Mouse (Mus musculus): Measurements from ENCODE around the gene D430019H16Rik.
A peak's percentile ranks its signal among the peaks of the same experiment; 100 is the strongest.

The D430019H16Rik gene

DNA sequence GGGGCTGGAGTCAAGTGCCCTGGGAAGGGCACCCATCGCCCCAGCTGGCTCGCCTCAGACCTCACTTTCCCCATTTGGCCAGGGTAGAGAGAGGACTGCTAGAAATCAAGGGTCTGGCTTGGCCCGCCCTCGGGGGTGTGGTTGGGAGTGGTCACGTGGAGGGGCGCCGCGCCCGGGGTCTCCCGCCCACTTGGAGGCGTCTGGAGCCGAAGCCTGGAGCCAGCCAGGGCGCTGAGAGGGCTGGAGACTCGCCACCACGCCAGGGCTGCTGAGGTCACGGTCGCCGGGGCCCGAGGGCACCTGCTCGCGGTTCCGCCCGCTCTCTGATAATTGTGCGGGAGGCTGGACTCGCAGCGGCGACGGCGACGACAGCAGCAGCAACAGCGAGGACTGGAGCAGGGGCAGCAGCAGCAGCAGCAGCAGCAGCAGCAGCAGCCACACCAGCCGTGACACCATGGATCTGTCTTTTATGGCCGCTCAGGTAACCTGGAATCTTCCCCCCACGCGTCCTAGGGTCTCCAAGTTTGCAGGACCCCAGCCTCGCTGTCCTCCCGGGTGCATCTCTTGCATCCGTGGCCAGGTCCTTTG is at the start of gene D430019H16Rik:
TSS of gene D430019H16Rik (plus strand) at position 187 of the 588 bp plus-strand sequence.
- peak; percentile 41 for DNase-seq

- DNase-seq, result no peak
Observed at GRCm38 (mm10) chr12:105406008-105406407, 47.6 kb upstream of the D430019H16Rik start.

DNA sequence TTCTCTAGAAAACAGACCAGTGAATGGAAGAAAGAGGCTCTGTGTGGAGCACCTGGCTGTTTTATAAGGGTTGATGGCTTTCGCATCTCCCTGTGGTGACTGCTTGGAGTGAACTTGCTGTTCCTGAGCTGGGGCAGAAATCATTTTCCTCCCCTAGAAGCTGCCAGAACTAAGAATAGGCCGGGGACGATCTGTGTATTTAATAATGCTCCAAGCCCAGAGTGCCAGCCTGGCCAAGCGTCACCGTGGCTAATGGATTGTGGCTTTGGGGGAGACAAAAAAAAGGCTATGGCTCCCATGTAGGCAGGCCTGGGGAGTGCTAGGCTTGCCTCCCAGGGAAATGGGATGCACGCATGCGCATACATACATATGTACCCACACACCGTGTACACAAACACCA is 39.7 kb upstream of the D430019H16Rik start:
- no peak for DNase-seq

DNA sequence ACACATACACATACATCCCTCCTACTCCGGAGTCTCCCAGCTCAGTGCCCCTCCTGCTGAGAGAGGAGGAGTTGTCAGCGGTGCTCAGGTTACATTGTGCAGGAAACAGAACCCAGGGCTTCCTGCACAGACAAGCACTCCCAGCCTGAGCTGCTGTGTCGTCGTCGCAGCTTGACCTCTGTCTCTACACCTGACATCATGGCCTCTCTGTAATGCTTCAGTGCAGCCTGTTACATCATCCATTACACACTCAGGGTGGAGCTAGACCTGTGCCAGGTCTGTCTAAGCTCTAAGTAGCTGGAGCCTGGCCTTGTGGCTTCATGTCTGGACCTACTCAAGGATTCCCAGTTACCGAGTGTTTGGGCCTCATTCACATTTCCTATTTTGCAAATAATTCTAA is 33.2 kb upstream of the D430019H16Rik start:
- DNase-seq, result no peak

GRCm38 (mm10) chr12:105426541-105426940 is 27.1 kb upstream of the D430019H16Rik start:
- DNase-seq, result no peak

GRCm38 (mm10) chr12:105427039-105427757 is 26.5 kb upstream of the D430019H16Rik start:
- DNase-seq, result peak; percentile 23

- no peak for DNase-seq
Observed at GRCm38 (mm10) chr12:105431872-105432271, 21.8 kb upstream of the D430019H16Rik start.

GRCm38 (mm10) chr12:105432807-105433206 is 20.8 kb upstream of the D430019H16Rik start:
- DNase-seq, result no peak

GRCm38 (mm10) chr12:105438259-105438658 is 15.4 kb upstream of the D430019H16Rik start:
- DNase-seq, result no peak

DNA sequence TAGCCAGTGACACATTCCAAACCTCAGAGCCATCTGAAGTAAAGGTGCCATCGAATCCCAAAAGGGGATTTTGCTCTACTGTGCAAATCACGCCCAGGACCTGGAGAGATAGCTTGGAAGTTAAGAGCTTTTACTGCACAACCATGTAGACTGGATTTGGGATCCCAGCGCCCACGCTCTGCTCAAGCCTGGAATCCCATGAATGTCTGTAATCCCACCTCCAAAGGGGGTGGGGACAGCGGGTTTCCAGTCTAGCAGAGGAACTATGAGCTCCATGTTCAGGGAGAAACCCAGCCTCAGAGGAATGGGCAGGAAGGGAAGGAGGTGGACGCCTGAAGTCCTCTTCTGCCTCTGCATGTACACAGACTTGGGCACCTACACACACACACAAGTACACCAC is 13.7 kb upstream of the D430019H16Rik start:
- DNase-seq, result no peak

GRCm38 (mm10) chr12:105443569-105443968 is 10.1 kb upstream of the D430019H16Rik start:
- DNase-seq, result no peak

- no peak for DNase-seq
Observed at GRCm38 (mm10) chr12:105445767-105446166, 7.9 kb upstream of the D430019H16Rik start.

DNA sequence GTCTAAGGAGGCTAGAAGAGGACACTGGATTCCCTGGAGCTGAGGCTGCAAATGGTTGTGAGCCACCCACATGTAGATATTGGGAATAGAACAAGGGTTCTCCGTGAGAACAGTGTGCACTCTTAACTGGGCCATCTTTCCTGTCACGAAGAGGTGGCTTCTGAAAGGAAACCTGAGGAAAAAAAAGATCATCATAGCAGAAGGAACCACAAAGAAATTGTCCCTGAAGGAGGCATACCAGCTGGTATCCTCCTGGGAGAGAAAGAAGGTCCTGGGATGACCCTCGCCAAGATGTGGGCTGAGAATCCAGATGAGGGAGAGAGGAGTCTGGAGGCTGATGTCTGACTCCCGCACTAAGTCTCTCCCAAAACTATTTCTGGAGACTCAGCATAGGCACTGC is 4.4 kb upstream of the D430019H16Rik start:
- DNase-seq, result no peak

GRCm38 (mm10) chr12:105454258-105455062 is 804 bp downstream of the D430019H16Rik start:
- no peak for DNase-seq

- DNase-seq, result no peak
Observed at GRCm38 (mm10) chr12:105455063-105455559, 1.5 kb downstream of the D430019H16Rik start.

DNA sequence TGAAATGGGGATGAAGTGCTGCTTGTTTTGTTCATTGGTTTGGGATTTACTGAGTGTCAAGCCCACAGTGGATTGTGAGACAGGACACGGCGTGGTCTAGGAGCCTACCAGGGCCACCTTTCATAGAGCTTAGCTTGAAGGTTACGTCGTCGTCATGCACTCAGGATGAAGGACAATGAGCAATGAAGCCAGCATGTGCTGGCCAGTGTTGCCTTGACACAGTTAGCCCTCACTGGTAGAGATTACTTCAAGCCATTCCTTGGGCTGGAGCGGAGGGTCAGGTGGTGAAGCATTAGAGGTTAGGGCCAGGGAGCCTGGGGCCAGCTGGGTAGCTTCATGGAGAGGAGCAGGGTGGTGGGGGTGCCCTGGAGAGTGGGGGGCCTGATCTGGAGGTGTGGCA is 5.1 kb downstream of the D430019H16Rik start:
- no peak for DNase-seq

DNA sequence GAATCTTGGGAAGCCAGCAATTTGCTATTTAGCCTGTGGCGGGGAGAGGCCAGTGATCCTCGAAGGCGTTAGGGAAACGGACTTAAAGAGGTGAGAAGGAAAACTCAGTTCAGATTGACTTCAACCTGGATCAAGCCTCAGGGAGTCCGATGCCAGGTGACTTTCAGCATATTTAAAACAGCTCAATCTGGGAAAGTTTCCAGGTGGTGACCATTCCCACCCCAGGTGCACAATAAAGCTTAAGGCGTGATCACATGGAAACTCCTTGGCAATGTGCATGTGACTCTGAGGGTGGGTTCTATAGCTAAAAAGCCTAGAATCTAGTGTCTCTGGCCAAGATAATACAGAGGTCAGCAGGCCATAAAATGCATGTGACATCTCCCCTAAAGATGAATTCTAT is 7.4 kb downstream of the D430019H16Rik start:
- DNase-seq, result no peak

GRCm38 (mm10) chr12:105469026-105469425 is 15.4 kb downstream of the D430019H16Rik start:
- no peak for DNase-seq

DNA sequence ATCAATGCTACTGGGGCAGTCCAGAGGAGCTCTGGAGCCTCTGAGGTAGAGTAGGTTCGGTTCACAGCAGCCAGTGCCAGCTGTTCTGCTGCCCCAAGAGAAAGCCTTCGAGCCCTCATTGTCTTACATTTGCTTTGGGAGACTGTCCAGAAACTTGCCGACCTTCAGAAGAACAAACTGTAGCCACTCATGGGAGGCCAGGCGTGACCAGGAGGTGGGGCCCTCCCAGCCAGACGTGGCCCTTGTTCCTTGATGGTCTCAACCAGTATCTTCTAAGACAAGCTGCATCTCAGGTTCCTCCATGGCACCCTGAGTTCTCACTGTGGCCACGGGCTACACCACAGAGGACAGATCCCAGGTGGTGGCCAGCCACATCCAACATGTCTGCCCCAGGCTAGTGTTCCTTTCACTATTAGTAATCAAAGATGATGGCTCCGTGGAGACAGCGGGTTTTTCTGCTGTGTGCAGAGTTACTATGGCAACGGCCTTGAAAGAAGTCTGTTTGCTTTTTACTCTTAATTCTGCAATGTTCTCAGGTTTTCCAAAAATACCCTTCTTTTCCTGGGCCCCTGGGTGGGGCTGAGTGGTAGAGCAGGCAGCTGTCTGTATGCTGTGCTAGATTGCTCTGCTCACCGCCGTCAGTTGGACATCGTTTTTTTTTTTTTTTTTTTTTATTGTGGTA is 21.7 kb downstream of the D430019H16Rik start:
- DNase-seq, result peak; percentile 14

DNA sequence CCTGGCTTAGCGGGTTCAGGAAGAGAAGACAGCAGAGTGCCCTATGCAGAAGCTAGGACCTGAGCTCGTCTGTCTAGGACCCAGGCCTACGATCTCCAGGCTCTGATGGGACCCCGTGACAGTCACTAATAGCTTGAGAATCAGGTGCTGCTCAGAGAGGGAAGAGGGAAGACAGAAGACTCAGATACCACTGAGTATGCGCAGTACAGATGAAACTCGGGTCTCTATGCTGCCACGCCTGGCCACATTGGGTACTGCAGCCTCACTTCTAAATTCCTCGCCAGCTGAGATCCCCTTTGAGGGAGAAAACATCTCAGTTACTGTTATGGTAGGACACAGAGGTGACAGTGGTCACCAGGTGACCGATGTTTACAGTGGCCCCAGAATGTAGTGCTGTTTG is 22.8 kb downstream of the D430019H16Rik start:
- DNase-seq, result peak; percentile 81

DNA sequence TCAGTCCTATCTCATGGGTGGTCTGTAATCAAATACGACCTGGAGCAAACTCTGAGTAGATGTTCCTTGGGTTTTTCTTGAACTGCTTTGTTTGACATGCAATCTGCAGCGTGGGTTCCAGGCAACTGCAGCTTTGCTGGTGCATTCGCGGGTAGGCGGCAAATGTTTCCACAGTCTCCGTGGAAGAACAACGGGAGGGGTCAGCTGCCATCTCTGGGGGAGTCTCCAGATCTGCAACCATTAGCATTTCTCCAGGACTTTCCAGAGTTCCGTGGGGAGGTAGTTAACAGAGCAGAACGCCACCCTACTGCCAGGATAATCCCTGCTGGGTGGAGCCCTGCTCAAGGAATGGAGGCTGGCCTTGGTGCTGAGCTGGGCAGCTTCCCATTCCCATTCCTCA is 23.3 kb downstream of the D430019H16Rik start:
- no peak for DNase-seq

- DNase-seq, result peak; percentile 17
Observed at GRCm38 (mm10) chr12:105483503-105483902, 29.8 kb downstream of the D430019H16Rik start.

- DNase-seq, result no peak
Observed at GRCm38 (mm10) chr12:105490227-105490626, 36.6 kb downstream of the D430019H16Rik start.
